Mouse (Mus musculus) heart, embryonic 13.5 days (tissue): ENCODE measurements around the gene Glrx5. TPM values are rescaled to one million over a fixed set of nuclear protein-coding genes. Genes with fewer than 3 reads are reported as not detected.

ENCODE experiments used
- ATAC-seq: fragments of 200-750 bp; cut with Nextera tagmentation; 2 replicates; pipeline ENCODE4 v1.8.0; 2017; ENCODE audit warnings: moderate TSS enrichment; ENCODE audit not compliant: insufficient number of reproducible peaks, low FRiP score, low TSS enrichment; ENCODE audit errors: extremely low read depth
- H3K27ac ChIP-seq: fragments of 300-500 bp; sonication (generic); replicated peaks from 2 replicates; pipeline ENCODE4 v1.5.1; 2015; ENCODE audit warnings: moderate library complexity, mild to moderate bottlenecking, inconsistent platforms
- H3K27me3 ChIP-seq: fragments of 300-500 bp; sonication (generic); replicated peaks from 2 replicates; pipeline ENCODE4 v1.6.1; 2015; ENCODE audit warnings: mild to moderate bottlenecking, inconsistent platforms
- H3K36me3 ChIP-seq: fragments of 300-500 bp; sonication (generic); 2 replicates; pipeline ENCODE4 v1.6.1; 2015; ENCODE audit warnings: mild to moderate bottlenecking, inconsistent platforms
- H3K4me1 ChIP-seq: fragments of 300-500 bp; sonication (generic); 2 replicates; pipeline ENCODE4 v1.6.1; 2015; ENCODE audit warnings: inconsistent platforms
- H3K4me2 ChIP-seq: fragments of 300-500 bp; sonication (generic); 2 replicates; pipeline ENCODE4 v1.6.1; 2015; ENCODE audit warnings: inconsistent platforms, mild to moderate bottlenecking, moderate library complexity
- H3K4me3 ChIP-seq: fragments of 300-500 bp; sonication (generic); 2 replicates; pipeline ENCODE4 v1.5.1; 2015; ENCODE audit warnings: moderate library complexity, mild to moderate bottlenecking, inconsistent platforms
- H3K9ac ChIP-seq: fragments of 300-500 bp; sonication (generic); 2 replicates; pipeline ENCODE4 v1.6.1; 2015; ENCODE audit warnings: inconsistent platforms, mild to moderate bottlenecking, moderate library complexity
- H3K9me3 ChIP-seq: fragments of 300-500 bp; sonication (generic); 2 replicates; pipeline ENCODE4 v1.6.1; 2016; ENCODE audit warnings: inconsistent platforms
- WGBS: fragments of 180-500 bp; shearing (Covaris S2); methylation state at CpG from one replicate; pipeline ENCODE4 v1.1.7; 2015; ENCODE audit warnings: mixed read lengths; 5-methylcytosine and 5-hydroxymethylcytosine counted together
- polyA plus RNA-seq: library from polyadenylated mRNA; unstranded; fragments of >200 nt; fragmentation: Nextera tagmentation; extraction: Ambion mirVana; gene quantifications from 2 replicates; pipeline ENCODE4 v1.2.1, GENCODE M21; 2015

Gene Glrx5
- polyA plus RNA-seq, 1 experiment from 2014 or later, result 168 TPM

GRCm38 (mm10) chr12:104997159-104997558, 35.3 kb upstream of the Glrx5 start:
- Histone ChIP-seq H3K4me1 (peaks cover 15% of the 10 kb centered on the region), H3K9ac (no peak overlapping the region), H3K27me3 (peaks cover 44% of the 10 kb centered on the region), H3K4me3 (no peak overlapping the region), H3K27ac (no peak overlapping the region), H3K36me3 (no peaks in the 10 kb centered on the region), H3K9me3 (no peaks in the 10 kb centered on the region), H3K4me2 (no peak overlapping the region)
- no peak for ATAC-seq
- WGBS, result 76% methylated on average over 10 of the region's 10 CpGs

GRCm38 (mm10) chr12:104997641-104998293, 34.7 kb upstream of the Glrx5 start:
- H3K4me3 ChIP-seq, result no peak overlapping the region
- H3K9ac ChIP-seq, result no peak overlapping the region
- no peak overlapping the region for H3K27ac ChIP-seq
- no peak for ATAC-seq
- WGBS, result 76% methylated on average over 10 of the region's 10 CpGs
- peaks cover 15% of the 10 kb centered on the region for H3K4me1 ChIP-seq
- peaks cover 47% of the 10 kb centered on the region for H3K27me3 ChIP-seq
- H3K9me3 ChIP-seq, result no peaks in the 10 kb centered on the region
- no peak overlapping the region for H3K4me2 ChIP-seq
- H3K36me3 ChIP-seq, result no peaks in the 10 kb centered on the region

- Histone ChIP-seq H3K36me3 (no peaks in the 10 kb centered on the region), H3K4me1 (peaks cover 15% of the 10 kb centered on the region), H3K9ac (no peak overlapping the region), H3K27ac (no peak overlapping the region), H3K9me3 (no peaks in the 10 kb centered on the region), H3K27me3 (peaks cover 49% of the 10 kb centered on the region), H3K4me2 (no peak overlapping the region), H3K4me3 (no peak overlapping the region)
- no peak for ATAC-seq
- WGBS, result 44% methylated on average over 6 of the region's 6 CpGs
Observed at GRCm38 (mm10) chr12:104998541-104998940, 33.9 kb upstream of the Glrx5 start.

- Histone ChIP-seq H3K4me3 (no peak overlapping the region), H3K4me1 (peaks cover 15% of the 10 kb centered on the region), H3K27ac (no peak overlapping the region), H3K9me3 (no peaks in the 10 kb centered on the region), H3K9ac (no peak overlapping the region), H3K27me3 (peaks cover 53% of the 10 kb centered on the region), H3K36me3 (no peaks in the 10 kb centered on the region), H3K4me2 (no peak overlapping the region)
- ATAC-seq, result no peak
- WGBS, result 70% methylated on average over 8 of the region's 8 CpGs
Observed at GRCm38 (mm10) chr12:104999171-104999570, 33.3 kb upstream of the Glrx5 start.

- Histone ChIP-seq H3K36me3 (no peaks in the 10 kb centered on the region), H3K27me3 (peaks cover 49% of the 10 kb centered on the region), H3K9ac (no peak overlapping the region), H3K4me1 (peaks cover 15% of the 10 kb centered on the region), H3K27ac (no peak overlapping the region), H3K4me2 (no peak overlapping the region), H3K4me3 (no peak overlapping the region), H3K9me3 (no peaks in the 10 kb centered on the region)
- ATAC-seq, result no peak
- WGBS, result 61% methylated on average over 9 of the region's 9 CpGs
Observed at GRCm38 (mm10) chr12:105000487-105001283, 31.8 kb upstream of the Glrx5 start.

- WGBS, result 76% methylated on average over 9 of the region's 9 CpGs
- ATAC-seq, result no peak
- Histone ChIP-seq H3K9ac (no peak overlapping the region), H3K9me3 (no peaks in the 10 kb centered on the region), H3K4me2 (no peak overlapping the region), H3K27me3 (peaks cover 54% of the 10 kb centered on the region), H3K4me1 (peaks cover 12% of the 10 kb centered on the region), H3K27ac (no peak overlapping the region), H3K36me3 (no peaks in the 10 kb centered on the region), H3K4me3 (no peak overlapping the region)
Observed at GRCm38 (mm10) chr12:105001317-105001716, 31.2 kb upstream of the Glrx5 start.

GRCm38 (mm10) chr12:105002340-105003132, 30.0 kb upstream of the Glrx5 start:
- H3K4me1 ChIP-seq, result peaks cover 12% of the 10 kb centered on the region
- no peak overlapping the region for H3K4me2 ChIP-seq
- H3K9me3 ChIP-seq, result no peaks in the 10 kb centered on the region
- 74% methylated on average over 10 of the region's 10 CpGs for WGBS
- H3K9ac ChIP-seq, result no peak overlapping the region
- H3K27ac ChIP-seq, result no peak overlapping the region
- no peak for ATAC-seq
- no peak overlapping the region for H3K4me3 ChIP-seq
- no peaks in the 10 kb centered on the region for H3K36me3 ChIP-seq
- H3K27me3 ChIP-seq, result peaks cover 60% of the 10 kb centered on the region

- Histone ChIP-seq H3K4me1 (peaks cover 13% of the 10 kb centered on the region), H3K27ac (no peak overlapping the region), H3K9me3 (no peaks in the 10 kb centered on the region), H3K9ac (no peak overlapping the region), H3K27me3 (peaks cover 64% of the 10 kb centered on the region), H3K4me2 (no peak overlapping the region), H3K4me3 (no peak overlapping the region), H3K36me3 (no peaks in the 10 kb centered on the region)
- no peak for ATAC-seq
- WGBS, result 52% methylated on average over 9 of the region's 9 CpGs
Observed at GRCm38 (mm10) chr12:105003158-105003557, 29.3 kb upstream of the Glrx5 start.

- Histone ChIP-seq H3K9ac (no peak overlapping the region), H3K27me3 (peaks cover 64% of the 10 kb centered on the region), H3K4me3 (no peak overlapping the region), H3K36me3 (no peaks in the 10 kb centered on the region), H3K9me3 (no peaks in the 10 kb centered on the region), H3K27ac (no peak overlapping the region), H3K4me1 (peaks cover 15% of the 10 kb centered on the region), H3K4me2 (no peak overlapping the region)
- ATAC-seq, result no peak
- 66% methylated on average over 3 of the region's 3 CpGs for WGBS
Observed at GRCm38 (mm10) chr12:105003715-105004114, 28.8 kb upstream of the Glrx5 start.

- H3K4me1 ChIP-seq, result peaks cover 24% of the 10 kb centered on the region
- H3K27ac ChIP-seq, result no peak overlapping the region
- H3K9ac ChIP-seq, result no peak overlapping the region
- H3K36me3 ChIP-seq, result no peaks in the 10 kb centered on the region
- H3K4me2 ChIP-seq, result no peak overlapping the region
- peaks cover 60% of the 10 kb centered on the region for H3K27me3 ChIP-seq
- H3K4me3 ChIP-seq, result no peak overlapping the region
- 73% methylated on average over 22 of the region's 22 CpGs for WGBS
- ATAC-seq, result no peak
- no peaks in the 10 kb centered on the region for H3K9me3 ChIP-seq
Observed at GRCm38 (mm10) chr12:105004956-105005714, 27.4 kb upstream of the Glrx5 start.

- 63% methylated on average over 2 of the region's 2 CpGs for WGBS
- Histone ChIP-seq H3K4me2 (no peak overlapping the region), H3K9ac (no peak overlapping the region), H3K4me1 (peaks cover 27% of the 10 kb centered on the region), H3K36me3 (no peaks in the 10 kb centered on the region), H3K27me3 (peaks cover 65% of the 10 kb centered on the region), H3K4me3 (no peak overlapping the region), H3K9me3 (no peaks in the 10 kb centered on the region), H3K27ac (no peak overlapping the region)
- no peak for ATAC-seq
Observed at GRCm38 (mm10) chr12:105005715-105005972, 26.8 kb upstream of the Glrx5 start.
